Mouse (Mus musculus): ENCODE measurements around the gene Gramd4.

Gramd4 gene

GRCm38 (mm10) chr15:86057413-86057812 is at the start of gene Gramd4:
Gene Gramd4, plus strand, starts transcription at chr15:86057695.
- DNase-seq: peak; percentile 68 to 76

GRCm38 (mm10) chr15:86013130-86013529 is 44.4 kb upstream of the Gramd4 start:
- peak; percentile 40 to 55 for DNase-seq

DNA sequence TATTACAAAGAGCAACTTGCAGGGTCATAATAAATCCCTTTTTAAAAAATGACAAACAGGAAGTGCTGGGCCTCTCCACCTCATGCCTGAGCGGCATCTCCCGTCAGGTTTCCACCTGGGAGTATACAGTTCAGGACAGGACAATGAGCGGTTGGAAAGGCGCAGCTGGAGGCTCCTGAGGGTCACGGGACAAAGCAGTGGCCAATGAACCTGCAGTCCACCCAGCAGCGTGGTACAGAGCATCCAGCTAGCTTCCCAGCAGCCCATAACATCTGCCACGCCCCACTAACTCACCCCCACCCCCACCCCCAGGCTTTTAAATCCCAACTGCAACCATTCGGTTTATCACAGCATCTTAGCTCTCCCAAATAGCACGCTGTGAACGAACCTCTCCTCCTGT is 43.8 kb upstream of the Gramd4 start:
- DNase-seq: no peak

DNA sequence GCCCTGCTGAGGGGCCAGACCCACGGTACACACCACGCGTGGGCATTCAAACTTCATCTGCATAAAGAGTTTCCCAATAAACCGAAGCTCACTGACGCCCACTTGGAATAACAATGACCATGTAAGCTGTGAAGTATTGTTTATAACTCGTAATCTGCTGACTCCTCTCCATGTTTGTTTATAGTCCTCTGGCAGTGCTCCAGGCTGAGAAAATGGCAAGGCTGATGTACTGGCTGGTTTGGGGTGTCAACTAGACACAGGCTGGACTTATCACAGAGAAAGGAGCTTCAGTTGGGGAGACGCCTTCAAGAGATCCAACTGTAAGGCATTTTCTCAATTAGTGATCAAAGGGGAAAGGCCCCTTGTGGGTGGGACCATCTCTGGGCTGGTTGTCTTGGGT is 42.5 kb upstream of the Gramd4 start:
- DNase-seq: no peak

DNA sequence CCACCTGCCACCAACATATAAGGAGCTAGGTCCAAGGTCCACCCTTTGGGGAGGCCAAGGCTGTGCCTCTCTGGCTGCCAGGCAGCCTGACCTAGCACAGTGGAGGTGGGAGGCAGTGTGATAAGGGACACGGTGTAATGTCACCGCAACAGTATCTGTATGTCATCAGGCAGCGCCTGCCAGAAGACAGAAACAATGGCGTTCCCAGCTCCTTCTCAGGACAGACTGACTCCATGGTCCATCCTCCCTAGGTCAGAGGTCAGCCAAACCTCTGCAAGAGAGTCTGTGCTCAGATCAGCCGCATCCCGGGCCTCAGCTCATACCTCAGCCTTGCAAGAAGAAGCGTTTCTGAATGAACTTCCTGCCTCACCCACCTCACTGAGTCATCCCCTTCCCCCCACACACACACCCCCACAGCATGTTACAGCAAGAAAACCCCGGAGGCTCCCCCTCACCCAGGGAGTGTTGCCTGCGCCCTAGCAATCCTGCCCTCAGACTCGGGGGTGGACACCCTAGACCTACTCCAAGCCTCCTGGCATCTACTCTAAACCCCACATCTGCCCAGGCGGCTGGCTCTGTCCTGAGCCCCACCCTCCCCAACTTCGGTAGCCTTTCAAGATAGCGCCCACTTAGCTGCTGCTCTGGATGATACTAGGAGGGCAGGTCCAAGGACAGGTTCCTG is 41.5 kb upstream of the Gramd4 start:
- no peak for DNase-seq

DNA sequence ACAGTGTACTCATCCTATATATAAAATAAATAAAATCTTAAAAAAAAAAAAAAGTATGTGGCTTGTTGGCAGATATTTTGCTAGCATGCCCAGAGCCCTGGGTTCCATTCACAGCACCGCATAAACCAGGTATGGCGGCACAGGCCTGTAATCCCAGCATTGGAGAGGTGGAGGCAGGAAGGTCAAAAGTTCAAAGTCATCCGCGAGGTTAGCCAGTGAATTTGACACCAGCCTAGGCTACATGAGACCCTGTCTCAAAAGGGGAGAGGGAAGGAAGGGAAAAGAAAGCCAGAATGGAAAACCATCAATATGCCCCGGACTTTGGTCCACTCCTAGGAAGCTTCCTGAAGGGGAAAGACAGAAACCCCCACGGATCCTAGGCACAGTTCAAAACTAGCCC is 40.2 kb upstream of the Gramd4 start:
- DNase-seq: no peak

GRCm38 (mm10) chr15:86018753-86019512 is 38.6 kb upstream of the Gramd4 start:
- DNase-seq: no peak

- DNase-seq: no peak
These were observed 37.5 kb upstream of the Gramd4 start for GRCm38 (mm10) chr15:86020008-86020407.

- no peak for DNase-seq
These were observed 36.2 kb upstream of the Gramd4 start for GRCm38 (mm10) chr15:86021301-86021700.

- DNase-seq: no peak
These were observed 35.5 kb upstream of the Gramd4 start for GRCm38 (mm10) chr15:86021971-86022370.

- DNase-seq: no peak
These were observed 29.6 kb upstream of the Gramd4 start for GRCm38 (mm10) chr15:86027871-86028270.

DNA sequence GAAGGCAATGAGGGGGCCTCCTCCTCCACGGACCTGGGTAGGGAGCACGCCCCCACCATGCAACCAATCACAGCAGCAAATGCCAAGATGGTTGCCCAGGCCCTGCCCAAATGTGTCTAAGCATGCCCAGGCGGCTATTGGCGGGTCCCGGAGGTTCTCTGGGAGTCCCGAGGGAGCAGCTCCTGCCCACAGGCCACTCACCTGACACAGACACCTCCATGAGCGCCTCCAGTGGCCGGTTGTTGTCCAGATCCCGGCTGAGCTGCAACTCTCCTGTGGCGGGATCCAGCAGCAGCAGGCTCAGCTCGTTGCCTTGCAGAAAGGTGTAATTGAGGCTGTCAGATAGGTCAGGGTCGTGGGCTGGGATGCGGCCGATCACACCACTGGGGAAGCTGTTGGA is 27.5 kb upstream of the Gramd4 start:
- no peak for DNase-seq

DNA sequence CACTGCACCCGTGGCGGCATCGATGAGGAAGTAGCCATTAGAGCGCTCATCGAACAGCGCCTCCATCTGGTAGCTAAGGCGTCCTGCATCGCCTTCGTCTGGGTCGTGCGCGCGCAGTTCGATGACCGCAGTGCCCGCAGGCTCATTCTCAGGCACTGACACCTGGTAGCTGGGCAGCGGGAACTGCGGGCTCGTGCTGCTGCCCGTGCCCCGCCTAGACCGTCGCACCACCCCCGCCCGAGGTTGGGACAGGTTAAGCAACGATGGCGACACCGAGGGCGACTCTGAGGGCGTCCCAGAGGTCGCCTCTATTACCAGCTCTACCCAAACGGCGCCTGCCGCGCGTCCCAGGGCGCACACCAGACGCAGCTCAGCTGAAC is 24.7 kb upstream of the Gramd4 start:
- peak; percentile 78 to 85 for DNase-seq

- DNase-seq: peak; percentile 64 to 74
These were observed 24.2 kb upstream of the Gramd4 start, which contains the start of gene Celsr1 for GRCm38 (mm10) chr15:86033191-86033841. Gene Celsr1, minus strand, starts transcription at chr15:86033777.

DNA sequence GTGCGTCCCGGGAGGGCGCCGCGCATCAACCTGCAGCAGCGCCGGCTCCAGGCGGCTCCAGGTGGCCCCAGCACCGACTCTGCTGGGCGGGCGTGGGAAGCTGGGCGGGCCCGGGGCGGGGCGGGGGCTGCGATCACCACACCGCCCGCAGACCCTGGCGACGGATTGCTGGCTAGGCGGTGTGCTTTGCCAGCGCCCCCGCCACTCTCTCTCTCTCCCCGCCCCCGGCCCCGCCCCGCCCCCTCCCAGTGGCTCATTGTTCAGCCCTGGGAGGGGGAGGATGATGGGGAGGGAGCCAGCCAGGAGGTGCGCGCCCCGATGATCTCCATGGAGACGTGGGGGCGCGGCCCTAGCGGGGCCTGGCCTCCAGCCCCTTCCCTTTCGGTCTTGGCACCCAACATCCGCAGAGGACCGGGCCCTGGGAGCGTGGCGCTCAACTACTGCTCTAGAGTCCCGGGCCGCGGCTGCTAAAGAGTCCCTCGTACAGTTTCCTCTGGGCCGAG is 23.4 kb upstream of the Gramd4 start:
- peak; percentile 57 to 75 for DNase-seq

GRCm38 (mm10) chr15:86034781-86035360 is 22.6 kb upstream of the Gramd4 start:
- DNase-seq: no peak

- no peak for DNase-seq
These were observed 21.6 kb upstream of the Gramd4 start for GRCm38 (mm10) chr15:86035913-86036312.

- DNase-seq: peak; percentile 89 to 92
These were observed 18.7 kb upstream of the Gramd4 start for GRCm38 (mm10) chr15:86038802-86039201.

DNA sequence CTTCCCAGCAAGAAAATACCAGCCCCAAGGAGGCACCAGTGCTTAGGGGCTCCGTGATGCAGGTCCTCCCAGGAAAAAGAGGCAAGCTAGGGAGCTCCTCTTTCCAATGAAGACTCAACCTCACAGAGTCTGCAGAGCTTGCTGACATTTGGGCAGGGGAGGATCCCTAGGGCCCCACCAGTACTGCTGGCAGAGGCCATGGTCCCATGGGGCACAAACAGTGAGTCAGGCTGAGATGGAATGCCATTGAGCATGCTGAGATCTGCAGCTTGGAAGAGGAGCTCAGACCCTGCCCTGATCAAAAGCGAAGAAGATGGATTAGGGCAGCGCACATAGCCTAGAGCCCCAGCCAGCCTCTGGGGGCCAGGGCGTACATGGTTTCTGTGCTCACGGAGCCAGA is 16.1 kb upstream of the Gramd4 start:
- no peak for DNase-seq

DNA sequence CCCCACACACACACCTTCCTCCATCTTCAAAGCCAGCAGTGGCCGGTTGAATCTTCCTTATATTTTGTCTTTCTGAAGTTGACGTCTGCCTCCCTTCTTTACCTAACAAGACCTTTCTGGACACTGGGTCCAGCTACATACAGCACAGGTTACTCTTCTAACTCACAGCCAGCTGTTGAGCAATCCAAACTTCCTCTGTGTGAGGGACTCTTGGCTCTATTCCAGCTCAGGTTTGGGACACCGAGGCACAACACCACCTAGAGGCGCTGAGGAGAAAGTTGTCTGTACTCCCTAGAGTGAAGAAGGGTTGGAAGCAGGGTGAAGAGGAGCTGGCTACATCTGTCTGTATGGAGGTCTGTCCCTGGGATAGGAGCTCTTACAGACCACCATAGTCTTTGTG is 15.1 kb upstream of the Gramd4 start:
- no peak for DNase-seq

DNA sequence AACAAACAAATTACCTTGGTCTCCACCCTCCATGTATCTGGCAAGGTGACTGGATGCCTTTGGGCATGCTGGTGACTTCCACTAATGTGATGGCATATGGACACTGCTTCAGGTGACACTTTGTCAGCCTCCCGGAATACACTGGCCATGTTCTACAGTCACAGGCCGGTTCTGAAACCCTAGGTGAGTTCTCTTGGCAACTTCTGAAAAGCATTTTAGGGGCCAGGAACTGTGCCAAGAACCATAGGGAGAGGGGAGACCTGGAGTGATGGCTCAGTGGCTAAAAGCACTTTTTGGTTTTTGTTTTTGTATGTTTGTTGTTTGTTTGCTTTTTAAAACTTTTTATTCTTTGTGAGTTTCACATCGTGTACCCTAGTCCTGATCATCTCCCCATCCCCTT is 8.0 kb upstream of the Gramd4 start:
- DNase-seq: peak; percentile 65 to 75

DNA sequence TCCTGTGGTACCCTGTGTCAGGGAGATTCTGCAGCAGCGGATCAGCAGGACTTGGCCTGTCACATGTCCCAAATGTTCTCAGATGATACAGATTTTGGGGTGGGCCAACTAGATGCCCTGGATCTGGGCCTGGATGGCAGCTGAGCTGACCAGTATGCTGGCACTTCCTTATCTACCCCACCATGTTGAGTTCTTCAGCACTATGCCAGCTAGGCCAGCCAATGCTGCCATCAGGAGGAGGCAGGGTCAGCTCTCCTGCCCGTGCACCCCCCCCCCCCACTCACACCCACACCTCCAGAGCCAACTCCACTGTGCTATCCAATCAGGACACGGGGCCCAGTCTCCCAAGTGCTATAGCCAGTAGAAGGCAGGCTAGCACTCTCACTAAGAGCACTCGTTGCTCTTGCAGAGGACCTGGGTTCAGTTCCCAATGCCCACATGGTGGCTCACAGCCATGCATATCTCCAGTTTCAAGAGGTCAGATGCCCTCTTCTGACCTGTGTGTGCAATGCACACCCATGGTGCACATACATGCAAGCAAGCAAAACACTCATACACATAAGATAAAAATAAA is 7.2 kb upstream of the Gramd4 start:
- peak; percentile 89 to 93 for DNase-seq

DNA sequence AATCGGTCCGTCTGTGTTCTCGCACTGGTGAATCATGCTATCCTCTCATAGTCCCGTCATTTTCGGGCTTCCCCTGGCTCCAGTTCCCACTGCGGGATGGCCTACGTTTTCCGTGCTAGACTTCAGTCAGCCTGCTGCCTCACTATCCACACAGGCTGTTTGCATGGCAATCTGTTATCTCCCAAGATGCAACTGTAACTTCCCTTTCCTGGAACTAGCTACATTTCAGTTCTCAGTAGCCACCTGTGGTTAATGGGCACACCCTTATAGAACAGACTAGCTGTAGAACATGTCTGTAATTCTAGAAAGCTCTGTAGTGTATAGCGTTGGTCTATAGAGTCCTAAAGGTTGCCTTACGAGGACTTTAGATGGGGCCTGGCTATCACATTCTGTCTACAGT is 6.3 kb upstream of the Gramd4 start:
- no peak for DNase-seq
